Mouse (Mus musculus): ENCODE results near the gene Fgfr2.

Fgfr2 gene

GRCm38 (mm10) chr7:133123244-133123998, at the start of gene Fgfr2:
Fgfr2 (minus strand) TSS chr7:133123350.
- in situ Hi-C loops (cut with MboI, MseI): no loop called here

- in situ Hi-C loops (cut with MboI, MseI): no loop called here
Observed at GRCm38 (mm10) chr7:133171403-133172032, 48.4 kb upstream of the Fgfr2 start.

- in situ Hi-C loops (cut with MboI, MseI): no loop called here
Observed at GRCm38 (mm10) chr7:133168928-133169327, 45.8 kb upstream of the Fgfr2 start.

- in situ Hi-C loops (cut with MboI, MseI): no loop called here
Observed at GRCm38 (mm10) chr7:133167903-133168302, 44.8 kb upstream of the Fgfr2 start.

- in situ Hi-C loops (cut with MboI, MseI): no loop called here
Observed at GRCm38 (mm10) chr7:133164770-133165169, 41.6 kb upstream of the Fgfr2 start.

GRCm38 (mm10) chr7:133163011-133163410, 39.9 kb upstream of the Fgfr2 start:
- in situ Hi-C loops (cut with MboI, MseI): no loop called here

GRCm38 (mm10) chr7:133162131-133162530, 39.0 kb upstream of the Fgfr2 start:
- in situ Hi-C loops (cut with MboI, MseI): no loop called here

GRCm38 (mm10) chr7:133161362-133162080, 38.4 kb upstream of the Fgfr2 start:
- in situ Hi-C loops (cut with MboI, MseI): no loop called here

GRCm38 (mm10) chr7:133159519-133159918, 36.4 kb upstream of the Fgfr2 start:
- in situ Hi-C loops (cut with MboI, MseI): no loop called here

- in situ Hi-C loops (cut with MboI, MseI): no loop called here
Observed at GRCm38 (mm10) chr7:133155621-133156020, 32.5 kb upstream of the Fgfr2 start.

- in situ Hi-C loops (cut with MboI, MseI): no loop called here
Observed at GRCm38 (mm10) chr7:133154846-133155245, 31.7 kb upstream of the Fgfr2 start.

GRCm38 (mm10) chr7:133139689-133140336, 16.7 kb upstream of the Fgfr2 start:
- in situ Hi-C loops (cut with MboI, MseI): no loop called here

- in situ Hi-C loops (cut with MboI, MseI): loop anchor here (5.0 kb wide), 1 partner anchor 96 kb away; no protein-coding TSS in a partner anchor
Observed at GRCm38 (mm10) chr7:133133552-133133951, 10.4 kb upstream of the Fgfr2 start.

- in situ Hi-C loops (cut with MboI, MseI): loop anchor here (5.0 kb wide), 1 partner anchor 95 kb away; no protein-coding TSS in a partner anchor
Observed at GRCm38 (mm10) chr7:133132702-133133101, 9.6 kb upstream of the Fgfr2 start.

- in situ Hi-C loops (cut with MboI, MseI): no loop called here
Observed at GRCm38 (mm10) chr7:133124701-133125485, 1.7 kb upstream of the Fgfr2 start.

GRCm38 (mm10) chr7:133123999-133124700, 1.0 kb upstream of the Fgfr2 start, which contains the start of gene Ctbp2:
Ctbp2 (minus strand) TSS chr7:133124354.
- in situ Hi-C loops (cut with MboI, MseI): no loop called here

- in situ Hi-C loops (cut with MboI, MseI): no loop called here
Observed at GRCm38 (mm10) chr7:133122379-133123243, 539 bp downstream of the Fgfr2 start.

GRCm38 (mm10) chr7:133121661-133122378, 1.3 kb downstream of the Fgfr2 start:
- in situ Hi-C loops (cut with MboI, MseI): no loop called here
